Mouse (Mus musculus) hindbrain, embryonic 12.5 days (tissue): ENCODE measurements around the gene Sod1. TPM values are rescaled to one million over a fixed set of nuclear protein-coding genes. Genes with fewer than 3 reads are reported as not detected.
"Not testable (repeated sequence)": the region's sequence is repeated elsewhere in the genome, so short reads cannot be mapped to it uniquely, and the experiment has no call there.

ENCODE experiments used
- ATAC-seq: fragments of 200-750 bp; cut with Nextera tagmentation; 2 replicates; pipeline ENCODE4 v1.8.0; 2017; ENCODE audit warnings: moderate TSS enrichment; ENCODE audit not compliant: low FRiP score
- H3K27ac ChIP-seq: fragments of 300-500 bp; sonication (generic); 2 replicates; pipeline ENCODE4 v1.5.1; 2016; ENCODE audit warnings: mild to moderate bottlenecking
- H3K27me3 ChIP-seq: fragments of 300-500 bp; sonication (generic); 2 replicates; pipeline ENCODE4 v1.6.1; 2016; ENCODE audit warnings: mild to moderate bottlenecking
- H3K36me3 ChIP-seq: fragments of 300-500 bp; sonication (generic); 2 replicates; pipeline ENCODE4 v1.6.1; 2016; ENCODE audit warnings: mild to moderate bottlenecking
- H3K4me1 ChIP-seq: fragments of 300-500 bp; sonication (generic); 2 replicates; pipeline ENCODE4 v1.6.1; 2016
- H3K4me2 ChIP-seq: fragments of 300-500 bp; sonication (generic); replicated peaks from 2 replicates; pipeline ENCODE4 v1.6.1; 2016; ENCODE audit warnings: mild to moderate bottlenecking
- H3K4me3 ChIP-seq: fragments of 300-500 bp; sonication (generic); 2 replicates; pipeline ENCODE4 v1.5.1; 2016; ENCODE audit warnings: mild to moderate bottlenecking
- H3K9ac ChIP-seq: fragments of 300-500 bp; sonication (generic); 2 replicates; pipeline ENCODE4 v1.6.1; 2016; ENCODE audit warnings: mild to moderate bottlenecking, moderate library complexity
- H3K9me3 ChIP-seq: fragments of 300-500 bp; sonication (generic); replicated peaks from 2 replicates; pipeline ENCODE4 v1.6.1; 2016; ENCODE audit warnings: mild to moderate bottlenecking
- WGBS: fragments of 180-500 bp; shearing (Covaris S2); methylation state at CpG from one replicate; pipeline ENCODE4 v1.1.7; 2016; 5-methylcytosine and 5-hydroxymethylcytosine counted together
- polyA plus RNA-seq: library from polyadenylated mRNA; unstranded; fragments of >200 nt; fragmentation: Nextera tagmentation; extraction: Ambion mirVana; gene quantifications from 2 replicates; pipeline ENCODE4 v1.2.1, GENCODE M21; 2016

The Sod1 gene
- polyA plus RNA-seq, 1 experiment from 2014 or later = 781 TPM

GRCm38 (mm10) chr16:90214731-90215565 is 5.6 kb upstream of the Sod1 start:
- Histone ChIP-seq H3K9ac (no peak overlapping the region), H3K27ac (no peak overlapping the region), H3K4me3 (no peak overlapping the region), H3K4me2 (no peak overlapping the region), H3K4me1 (no peaks in the 10 kb centered on the region), H3K36me3 (no peaks in the 10 kb centered on the region), H3K9me3 (no peaks in the 10 kb centered on the region), H3K27me3 (no peaks in the 10 kb centered on the region)
- 93% methylated on average over 11 of the region's 11 CpGs for WGBS
- ATAC-seq = no peak

GRCm38 (mm10) chr16:90215879-90216278 is 4.7 kb upstream of the Sod1 start:
- not testable (repeated sequence) for H3K4me2 ChIP-seq, H3K9ac ChIP-seq, H3K4me1 ChIP-seq, H3K9me3 ChIP-seq, H3K27ac ChIP-seq, H3K27me3 ChIP-seq, H3K4me3 ChIP-seq, H3K36me3 ChIP-seq, ATAC-seq
- 86% methylated on average over 5 of the region's 5 CpGs for WGBS

- ATAC-seq = no peak
- Histone ChIP-seq H3K9ac (no peak overlapping the region), H3K4me2 (no peak overlapping the region), H3K36me3 (no peaks in the 10 kb centered on the region), H3K27me3 (no peaks in the 10 kb centered on the region), H3K4me1 (peaks cover 1% of the 10 kb centered on the region), H3K4me3 (no peak overlapping the region), H3K27ac (no peak overlapping the region), H3K9me3 (no peaks in the 10 kb centered on the region)
- 96% methylated on average over 2 of the region's 2 CpGs for WGBS
Measured at GRCm38 (mm10) chr16:90216414-90216813, 4.1 kb upstream of the Sod1 start.

- H3K36me3 ChIP-seq = no peaks in the 10 kb centered on the region
- no peak overlapping the region for H3K4me2 ChIP-seq
- no peak overlapping the region for H3K27ac ChIP-seq
- no peak overlapping the region for H3K4me3 ChIP-seq
- WGBS = 21% methylated on average over 3 of the region's 3 CpGs
- H3K27me3 ChIP-seq = no peaks in the 10 kb centered on the region
- no peaks in the 10 kb centered on the region for H3K9me3 ChIP-seq
- no peak overlapping the region for H3K9ac ChIP-seq
- H3K4me1 ChIP-seq = peaks cover 11% of the 10 kb centered on the region
- ATAC-seq = no peak
Measured at GRCm38 (mm10) chr16:90217356-90217755, 3.2 kb upstream of the Sod1 start.

GRCm38 (mm10) chr16:90217926-90218325 is 2.6 kb upstream of the Sod1 start:
- Histone ChIP-seq H3K36me3 (no peaks in the 10 kb centered on the region), H3K9ac (no peak overlapping the region), H3K4me2 (no peak overlapping the region), H3K27ac (no peak overlapping the region), H3K4me3 (no peak overlapping the region), H3K27me3 (no peaks in the 10 kb centered on the region), H3K4me1 (peaks cover 15% of the 10 kb centered on the region), H3K9me3 (no peaks in the 10 kb centered on the region)
- WGBS = 63% methylated on average over 4 of the region's 4 CpGs
- ATAC-seq = no peak

- H3K9me3 ChIP-seq, H3K4me2 ChIP-seq, ATAC-seq, H3K36me3 ChIP-seq, H3K27ac ChIP-seq, H3K4me3 ChIP-seq, H3K27me3 ChIP-seq, H3K9ac ChIP-seq: not testable (repeated sequence)
- WGBS = 71% methylated on average over 4 of the region's 4 CpGs
- H3K4me1 ChIP-seq = peaks cover 24% of the 10 kb centered on the region
Measured at GRCm38 (mm10) chr16:90219445-90219844, 1.1 kb upstream of the Sod1 start.

- Histone ChIP-seq H3K27ac (peak overlapping the region; percentile 90), H3K36me3 (peaks cover 23% of the 10 kb centered on the region), H3K4me1 (peaks cover 24% of the 10 kb centered on the region), H3K9me3 (no peaks in the 10 kb centered on the region), H3K4me3 (peak overlapping the region; percentile 93), H3K4me2 (peak overlapping the region; percentile 71), H3K9ac (peak overlapping the region; percentile 93), H3K27me3 (no peaks in the 10 kb centered on the region)
- WGBS = under 1% methylated on average over 49 of the region's 52 CpGs
- ATAC-seq = peak; percentile 86
Measured at GRCm38 (mm10) chr16:90220892-90221431, 408 bp downstream of the Sod1 start.

GRCm38 (mm10) chr16:90221441-90222070 is 1.0 kb downstream of the Sod1 start:
- Histone ChIP-seq H3K9me3 (no peaks in the 10 kb centered on the region), H3K27me3 (no peaks in the 10 kb centered on the region), H3K4me2 (peak overlapping the region; percentile 71), H3K36me3 (peaks cover 27% of the 10 kb centered on the region), H3K4me3 (peak overlapping the region; percentile 93), H3K27ac (peak overlapping the region; percentile 90), H3K9ac (peak overlapping the region; percentile 93), H3K4me1 (peaks cover 24% of the 10 kb centered on the region)
- 11% methylated on average over 20 of the region's 20 CpGs for WGBS
- no peak; the same call in 1 of the 2 replicates for ATAC-seq

GRCm38 (mm10) chr16:90229897-90230296 is 9.3 kb downstream of the Sod1 start:
- ATAC-seq = no peak
- Histone ChIP-seq H3K27ac (no peak overlapping the region), H3K4me2 (no peak overlapping the region), H3K36me3 (peaks cover 41% of the 10 kb centered on the region), H3K9ac (no peak overlapping the region), H3K4me1 (no peaks in the 10 kb centered on the region), H3K9me3 (no peaks in the 10 kb centered on the region), H3K4me3 (no peak overlapping the region), H3K27me3 (no peaks in the 10 kb centered on the region)
- 90% methylated on average over 6 of the region's 6 CpGs for WGBS

GRCm38 (mm10) chr16:90231302-90231701 is 10.7 kb downstream of the Sod1 start:
- 90% methylated on average over 7 of the region's 7 CpGs for WGBS

GRCm38 (mm10) chr16:90233702-90234101 is 13.1 kb downstream of the Sod1 start:
- H3K4me3 ChIP-seq = no peak overlapping the region
- H3K4me2 ChIP-seq = no peak overlapping the region
- WGBS = 96% methylated on average over 10 of the region's 10 CpGs
- no peak overlapping the region for H3K27ac ChIP-seq
- H3K9ac ChIP-seq = no peak overlapping the region
- no peaks in the 10 kb centered on the region for H3K4me1 ChIP-seq
- no peak for ATAC-seq
- H3K36me3 ChIP-seq = peaks cover 11% of the 10 kb centered on the region
- no peaks in the 10 kb centered on the region for H3K9me3 ChIP-seq
- H3K27me3 ChIP-seq = no peaks in the 10 kb centered on the region

More at GRCm38 (mm10) chr16:90231302-90231701, 10.7 kb downstream of the Sod1 start:
- Histone ChIP-seq H3K27me3 (no peaks in the 10 kb centered on the region), H3K9me3 (no peaks in the 10 kb centered on the region), H3K4me3 (no peak overlapping the region), H3K4me2 (no peak overlapping the region), H3K4me1 (no peaks in the 10 kb centered on the region), H3K27ac (no peak overlapping the region), H3K36me3 (peaks cover 27% of the 10 kb centered on the region), H3K9ac (no peak overlapping the region)
- no peak for ATAC-seq

- Histone ChIP-seq H3K4me1 (no peaks in the 10 kb centered on the region), H3K27me3 (no peaks in the 10 kb centered on the region), H3K4me3 (no peak overlapping the region), H3K27ac (no peak overlapping the region), H3K9me3 (no peaks in the 10 kb centered on the region), H3K9ac (no peak overlapping the region), H3K4me2 (no peak overlapping the region), H3K36me3 (peaks cover 12% of the 10 kb centered on the region)
- WGBS = 77% methylated on average over 6 of the region's 6 CpGs
- no peak for ATAC-seq
Measured at GRCm38 (mm10) chr16:90234617-90235016, 14.1 kb downstream of the Sod1 start.
